Mouse (Mus musculus) CD4-positive helper T cell, adult 2 months (primary cell): ENCODE data around the gene Arhgef6.

Source experiments
- DNase-seq: peaks from one replicate; pipeline ENCODE4 v3.0.0-alpha.2; 2012; ENCODE audit warnings: low read depth, missing footprints, low spot score

The Arhgef6 gene

DNA sequence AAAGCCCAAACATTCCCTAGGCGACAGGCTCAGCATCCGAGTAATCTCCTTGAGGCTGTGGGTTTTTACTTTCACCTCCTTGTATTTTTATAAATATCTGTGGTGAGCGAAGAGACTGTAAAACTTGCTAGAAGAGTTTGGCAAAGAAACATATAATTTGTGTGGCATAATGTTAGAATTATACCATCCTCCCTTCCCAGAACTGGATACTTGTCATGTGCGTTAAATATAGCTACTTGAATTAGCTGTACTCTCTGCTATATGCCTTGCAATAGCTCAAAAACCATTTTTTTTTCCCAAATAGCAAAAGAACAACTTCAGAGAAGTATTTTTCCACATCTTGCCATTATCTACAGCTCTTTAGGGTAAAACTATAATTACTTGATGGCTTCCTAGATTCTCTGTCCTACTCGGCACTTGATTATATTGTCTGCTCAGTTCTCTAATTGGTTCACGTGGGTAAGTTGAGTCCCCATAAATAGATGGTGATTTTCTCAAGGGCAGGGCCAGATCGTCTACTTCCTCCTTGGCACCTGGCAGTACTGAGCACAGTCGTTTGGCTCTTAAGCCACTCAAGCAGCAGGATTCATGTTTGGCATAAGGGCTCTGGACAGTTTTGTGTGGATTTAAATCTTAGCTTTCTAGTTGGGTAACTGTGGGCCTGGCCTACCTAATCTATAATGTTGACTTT is 35.2 kb downstream of the Arhgef6 start:
- DNase-seq, result no peak

- no peak for DNase-seq
Measured at GRCm38 (mm10) chrX:57298946-57299345, 39.6 kb downstream of the Arhgef6 start.

DNA sequence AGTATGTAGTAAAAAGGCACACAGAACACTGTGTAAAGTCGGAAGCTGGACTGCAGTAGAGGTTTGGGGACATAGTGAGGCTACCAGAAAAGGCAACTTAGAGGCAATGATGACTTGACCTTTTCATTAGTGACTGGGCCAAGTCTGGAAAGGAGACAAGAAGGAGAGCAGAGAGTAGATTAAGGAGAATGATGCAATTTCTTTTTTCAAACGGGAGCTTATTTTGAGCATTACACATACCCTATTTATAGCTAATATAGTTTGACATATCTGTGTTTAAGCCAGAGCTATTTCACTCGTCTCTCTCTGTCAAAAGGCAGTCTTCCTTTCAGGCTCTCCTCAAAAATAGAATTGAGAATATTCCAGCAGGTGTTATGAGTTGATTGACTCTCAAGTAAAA is 50.1 kb downstream of the Arhgef6 start:
- DNase-seq, result no peak

GRCm38 (mm10) chrX:57286281-57286680 is 52.2 kb downstream of the Arhgef6 start:
- DNase-seq, result no peak

- DNase-seq, result no peak
Measured at GRCm38 (mm10) chrX:57282184-57282583, 56.3 kb downstream of the Arhgef6 start.

DNA sequence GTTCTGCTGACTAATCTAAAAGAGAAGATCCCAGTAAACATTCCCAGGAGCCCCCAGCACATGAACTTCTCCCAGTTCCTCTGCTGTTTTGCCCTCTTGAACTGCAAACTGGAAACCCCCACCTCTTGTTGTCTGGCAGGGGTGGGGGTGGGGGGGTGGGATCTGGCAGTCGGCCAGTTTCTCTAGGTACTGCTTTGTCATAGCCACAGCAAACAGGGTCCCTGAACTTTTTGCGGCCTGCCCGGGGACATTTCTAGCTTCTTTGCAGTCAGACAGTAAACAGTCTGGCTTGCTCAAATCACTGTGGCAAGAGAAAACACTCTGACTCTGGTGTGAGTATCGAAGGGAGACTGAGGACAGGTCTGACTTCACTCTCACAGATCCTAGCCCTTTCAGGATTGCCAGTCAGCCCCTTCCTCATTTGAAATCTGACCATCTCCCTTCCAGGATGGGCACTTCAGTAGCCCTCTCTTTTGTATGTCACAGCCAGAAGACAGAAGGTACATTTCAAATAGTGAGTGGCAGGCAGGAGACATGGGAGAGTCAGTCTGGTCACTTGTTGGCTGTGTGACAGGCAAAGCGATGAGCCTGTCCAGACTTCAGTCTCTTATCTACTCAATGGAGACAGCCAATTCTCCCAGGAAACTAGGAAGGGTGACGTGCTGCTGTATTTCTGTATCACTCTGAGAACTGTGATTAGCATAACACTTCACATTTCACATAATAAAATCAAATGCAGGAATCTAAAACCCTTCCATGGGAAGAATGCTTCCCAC is 60.8 kb downstream of the Arhgef6 start:
- DNase-seq, result no peak

DNA sequence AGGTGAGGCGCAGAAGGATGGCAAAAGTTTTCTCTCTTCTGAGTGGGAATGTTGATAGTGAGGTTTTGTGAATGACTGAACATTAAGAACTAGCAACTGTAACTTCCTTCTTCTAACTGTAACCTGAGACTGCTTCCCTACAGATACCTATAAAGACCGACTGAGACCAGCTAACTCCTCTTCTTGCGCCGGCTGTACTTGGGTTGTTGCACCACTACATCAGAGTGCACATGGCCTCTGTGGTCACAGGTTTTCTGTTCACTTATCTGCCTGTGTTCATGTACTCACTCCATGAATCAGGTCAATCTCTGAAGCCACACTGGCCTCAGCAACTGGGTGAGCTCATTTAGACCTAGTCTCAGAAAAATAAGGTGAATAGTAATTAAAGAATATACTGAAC is 75.0 kb downstream of the Arhgef6 start:
- no peak for DNase-seq

DNA sequence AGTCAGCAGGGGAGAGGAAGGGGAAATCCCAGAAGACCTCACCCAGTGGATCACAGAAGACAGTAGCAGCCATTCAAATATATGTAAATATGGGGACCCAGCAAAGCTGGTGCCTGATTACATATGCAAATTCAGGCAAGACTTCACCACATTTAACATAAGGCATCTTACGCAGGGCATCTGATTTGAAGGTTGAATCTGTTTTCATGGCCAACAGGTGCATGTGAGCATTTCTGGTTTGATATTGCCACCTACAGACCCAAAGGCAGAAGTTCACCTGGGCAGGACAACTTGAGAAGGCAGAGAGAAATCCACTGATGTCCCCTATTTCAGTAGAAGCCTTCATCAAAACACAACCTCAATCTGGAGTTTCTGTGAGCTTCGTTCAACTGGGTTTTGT is 77.8 kb downstream of the Arhgef6 start:
- peak; percentile 77 for DNase-seq

DNA sequence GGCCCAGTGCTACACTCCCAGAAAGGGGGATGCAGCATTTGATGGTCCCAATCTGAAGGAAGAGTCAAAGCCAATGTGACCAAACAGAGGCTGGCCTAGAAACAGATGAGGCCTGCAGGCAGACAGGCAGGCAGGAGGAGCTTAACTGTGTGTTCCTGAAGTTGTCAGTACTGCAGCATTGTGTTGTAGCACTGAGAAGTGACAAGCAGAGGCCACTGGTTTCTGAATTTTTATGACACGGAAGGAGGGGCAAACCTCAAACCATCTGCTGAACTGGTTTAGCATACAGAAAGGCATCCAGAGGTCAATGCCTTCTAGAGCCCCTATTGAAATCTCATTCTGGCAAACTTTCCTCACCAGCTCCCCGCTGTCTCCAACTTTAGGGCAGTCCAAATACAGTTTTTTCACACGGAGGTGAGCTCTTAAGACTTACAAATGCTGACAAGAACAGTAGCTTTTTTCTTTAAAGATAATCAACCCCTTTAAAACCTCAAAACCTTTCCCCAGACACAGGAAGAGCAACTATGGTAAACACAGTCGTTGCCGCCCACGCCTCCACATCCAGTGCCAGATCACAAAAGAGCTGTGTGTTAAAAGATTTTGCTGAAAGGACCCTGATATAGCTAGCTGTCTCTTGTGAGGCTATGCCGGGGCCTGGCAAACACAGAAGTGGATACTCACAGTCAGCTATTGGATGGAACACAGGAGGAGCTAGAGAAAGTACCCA is 85.0 kb downstream of the Arhgef6 start:
- peak; percentile 79 for DNase-seq

- peak; percentile 37 for DNase-seq
Measured at GRCm38 (mm10) chrX:57238572-57238971, 100.0 kb downstream of the Arhgef6 start.

- DNase-seq, result peak; percentile 32
Measured at GRCm38 (mm10) chrX:57235982-57236381, 102.5 kb downstream of the Arhgef6 start.

- no peak for DNase-seq
Measured at GRCm38 (mm10) chrX:57233596-57233995, 104.9 kb downstream of the Arhgef6 start.

DNA sequence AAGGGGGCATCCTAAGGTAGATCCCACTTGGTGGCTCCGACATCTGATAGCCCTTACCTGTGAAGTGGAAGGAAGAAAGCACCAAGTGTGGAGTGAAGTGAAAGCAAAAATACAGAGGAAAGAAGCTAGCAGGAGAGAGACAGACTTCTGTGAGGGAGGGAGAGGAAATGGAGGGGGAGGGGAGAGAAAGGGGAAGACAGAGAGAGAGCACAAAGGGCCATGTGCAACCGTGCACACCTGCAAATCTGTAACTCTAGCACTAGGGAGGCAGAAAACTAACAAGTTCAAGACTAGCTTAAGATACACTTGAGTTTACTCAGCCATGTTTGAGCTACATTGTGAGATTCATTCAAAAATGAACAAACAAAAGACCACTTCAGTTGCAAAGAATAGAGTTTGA is 110.4 kb downstream of the Arhgef6 start:
- peak; percentile 71 for DNase-seq

GRCm38 (mm10) chrX:57223301-57223700 is 115.2 kb downstream of the Arhgef6 start:
- no peak for DNase-seq

- peak; percentile 70 for DNase-seq
Measured at GRCm38 (mm10) chrX:57221881-57222280, 116.6 kb downstream of the Arhgef6 start.

DNA sequence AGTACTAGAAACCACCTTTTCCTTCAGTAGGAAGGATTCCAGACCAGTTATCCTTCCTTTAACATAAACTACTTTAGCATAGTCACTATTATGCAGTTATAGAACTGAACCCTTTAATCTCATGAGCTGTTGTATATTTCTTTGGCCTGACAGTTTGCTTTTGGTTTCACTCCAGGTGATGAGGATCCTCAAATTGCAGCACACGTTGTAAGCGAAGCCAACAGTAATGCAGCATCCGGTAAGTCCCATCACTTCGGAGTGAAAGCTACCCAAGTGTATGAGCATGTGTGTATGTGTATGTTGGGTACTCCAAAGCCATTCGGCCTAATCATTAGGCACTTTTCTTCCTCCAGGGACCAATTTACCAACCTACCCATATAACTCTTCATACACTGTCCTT is 119.0 kb downstream of the Arhgef6 start:
- peak; percentile 64 for DNase-seq

GRCm38 (mm10) chrX:57216271-57216670 is 122.3 kb downstream of the Arhgef6 start:
- DNase-seq, result peak; percentile 77

GRCm38 (mm10) chrX:57215495-57215894 is 123.0 kb downstream of the Arhgef6 start:
- no peak for DNase-seq

GRCm38 (mm10) chrX:57212862-57213261 is 125.7 kb downstream of the Arhgef6 start:
- no peak for DNase-seq

DNA sequence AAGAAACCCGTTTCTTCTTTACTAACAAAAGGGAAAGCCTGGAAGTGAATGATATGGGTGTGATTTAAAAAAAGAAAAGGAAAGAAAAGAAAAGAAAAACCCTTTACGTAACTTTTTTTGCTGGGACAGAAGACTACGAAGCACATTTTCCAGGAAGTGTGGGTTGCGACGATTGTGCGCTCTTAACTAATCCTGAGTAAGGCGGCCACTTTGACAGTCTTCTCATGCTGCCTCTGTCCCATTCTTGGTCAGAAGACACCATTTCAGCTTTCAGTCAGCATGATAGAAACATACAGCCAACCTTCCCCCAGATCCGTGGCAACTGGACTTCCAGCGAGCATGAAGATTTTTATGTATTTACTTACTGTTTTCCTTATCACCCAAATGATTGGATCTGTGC is 126.7 kb downstream of the Arhgef6 start, which contains the start of gene Cd40lg:
Gene Cd40lg (plus strand): TSS at position 268 of the 400 bp plus-strand sequence.
- DNase-seq, result peak; percentile 73

DNA sequence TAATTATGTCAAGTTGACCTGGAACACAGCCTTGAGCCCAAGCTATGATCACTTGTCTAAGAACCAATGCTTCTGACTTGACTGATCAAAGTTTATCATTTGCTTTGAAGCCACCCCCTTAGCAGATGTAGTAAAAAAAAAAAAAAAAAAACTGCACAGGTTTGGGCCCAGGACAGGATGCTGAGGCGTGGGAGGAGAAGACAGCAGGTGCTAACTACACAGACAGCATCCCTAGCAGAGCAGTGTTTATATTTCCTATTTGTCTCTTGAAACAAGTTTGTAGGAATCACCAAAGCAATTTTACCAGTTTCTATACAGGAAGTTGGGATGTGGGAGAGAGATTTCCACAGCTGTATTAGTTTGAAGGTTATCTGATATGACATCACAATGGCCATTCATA is 127.9 kb downstream of the Arhgef6 start:
- peak; percentile 76 for DNase-seq

GRCm38 (mm10) chrX:57200397-57200796 is 138.1 kb downstream of the Arhgef6 start:
- DNase-seq, result no peak
